Mouse (Mus musculus): Measurements from ENCODE around the gene Zscan26. TPM values are rescaled to one million over a fixed set of nuclear protein-coding genes. Genes with fewer than 3 reads are reported as not detected.

Zscan26 gene
- polyA plus RNA-seq, 1 experiment from 2014 or later = 11.4 TPM

DNA sequence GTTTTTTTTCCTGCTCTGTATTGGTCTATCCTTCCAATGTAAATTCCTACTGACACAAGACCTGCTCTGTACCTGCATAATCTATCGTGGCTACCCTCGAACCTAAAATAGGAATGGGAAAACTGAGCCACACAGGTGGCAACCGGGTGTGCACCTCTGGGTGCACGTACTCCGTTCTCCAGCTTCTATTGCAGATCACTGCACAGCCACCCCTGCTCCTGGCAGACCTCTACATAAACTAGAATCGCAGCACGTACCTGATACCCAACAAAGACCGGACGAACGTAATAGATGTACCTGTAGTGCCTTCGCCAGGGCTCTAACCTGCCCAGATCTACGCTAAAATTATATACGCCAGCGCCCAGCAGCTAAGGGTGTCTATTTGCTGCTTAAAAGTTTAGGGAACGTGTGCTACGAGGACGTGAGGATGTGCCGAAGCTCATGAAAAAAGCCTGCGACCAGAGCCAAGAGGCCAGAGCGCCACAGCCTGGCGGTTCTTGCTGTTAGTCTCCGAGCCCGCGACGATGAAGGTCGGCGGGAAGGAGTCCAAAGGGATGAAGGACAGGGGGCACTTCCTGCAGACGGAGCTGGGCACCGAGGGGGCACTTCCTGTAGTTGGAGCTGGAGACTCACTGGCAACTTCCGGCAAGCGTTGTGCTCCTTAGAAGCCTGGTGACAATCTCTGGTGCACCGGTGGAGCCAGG is 12.9 kb downstream of the Zscan26 start, which contains the start of gene Pgbd1:
TSS of gene Pgbd1 (minus strand) at position 556 of the 704 bp plus-strand sequence.
- Histone ChIP-seq H3K9me3 (ENCODE audit: control insufficient read depth) (no peaks in the 10 kb centered on the region), H3K27ac (ENCODE audit: low read depth, low read length) (peak within 1 kb of the TSS; percentile 62; the same call in 1 of the 2 replicates), H3K4me3 (ENCODE audit: low read depth, low read length) (peak within 1 kb of the TSS; percentile 63), H3K36me3 (ENCODE audit: control insufficient read depth, insufficient read depth) (peaks cover 23% of the 10 kb centered on the region), H3K4me1 (replicated peaks; ENCODE audit: control insufficient read depth, insufficient read depth, low read length) (0 out of 2 replicates have a peak, but pooled peaks cover 2% of the 10 kb centered on the region), H3K27me3 (replicated peaks; ENCODE audit: control insufficient read depth, insufficient read depth, low read length) (no peaks in the 10 kb centered on the region), H3K9ac (ENCODE audit: low read depth, low read length) (peak within 1 kb of the TSS; percentile 68), H3K4me2 (replicated peaks; ENCODE audit: low read depth) (peak within 1 kb of the TSS; percentile 88)
- ATAC-seq = peak; percentile 81
- 1% methylated on average over 32 of the region's 32 CpGs for WGBS
- peak; percentile 74 for TF ChIP-seq CTCF (IDR thresholded peaks at IDR 0.05; ENCODE audit: low read depth)

DNA sequence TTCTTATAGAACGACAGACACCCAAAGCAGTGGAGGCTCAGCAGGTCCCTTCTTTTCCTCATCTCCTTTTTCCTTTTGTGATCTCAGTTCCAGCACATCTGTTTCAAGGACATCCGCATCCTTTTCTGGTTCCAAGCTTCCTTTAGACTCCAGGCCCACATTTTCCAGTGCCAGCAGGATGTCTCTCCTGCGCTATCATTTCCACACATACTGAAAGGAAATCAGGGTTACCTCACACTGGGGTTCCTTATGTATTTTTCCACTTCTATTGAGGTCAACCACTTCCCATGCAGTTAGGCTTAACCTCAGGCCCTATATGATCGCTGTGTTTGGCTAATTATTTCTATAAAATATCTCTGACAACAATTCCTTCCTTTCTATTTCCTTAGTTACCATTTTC is 18.1 kb downstream of the Zscan26 start:
- H3K9me3 ChIP-seq (ENCODE audit: control insufficient read depth) = no peaks in the 10 kb centered on the region
- H3K9ac ChIP-seq (ENCODE audit: low read depth, low read length) = no peak overlapping the region
- no peak overlapping the region for H3K4me2 ChIP-seq (replicated peaks; ENCODE audit: low read depth)
- no peaks in the 10 kb centered on the region for H3K27me3 ChIP-seq (replicated peaks; ENCODE audit: control insufficient read depth, insufficient read depth, low read length)
- 82% methylated on average over 4 of the region's 4 CpGs for WGBS
- no peak overlapping the region for H3K27ac ChIP-seq (ENCODE audit: low read depth, low read length)
- 0 out of 2 replicates have a peak, but pooled peaks cover 2% of the 10 kb centered on the region for H3K4me1 ChIP-seq (replicated peaks; ENCODE audit: control insufficient read depth, insufficient read depth, low read length)
- no peaks in the 10 kb centered on the region for H3K36me3 ChIP-seq (ENCODE audit: control insufficient read depth, insufficient read depth)
- no peak for TF ChIP-seq CTCF (IDR thresholded peaks at IDR 0.05; ENCODE audit: low read depth)
- H3K4me3 ChIP-seq (ENCODE audit: low read depth, low read length) = no peak overlapping the region
- ATAC-seq = no peak

DNA sequence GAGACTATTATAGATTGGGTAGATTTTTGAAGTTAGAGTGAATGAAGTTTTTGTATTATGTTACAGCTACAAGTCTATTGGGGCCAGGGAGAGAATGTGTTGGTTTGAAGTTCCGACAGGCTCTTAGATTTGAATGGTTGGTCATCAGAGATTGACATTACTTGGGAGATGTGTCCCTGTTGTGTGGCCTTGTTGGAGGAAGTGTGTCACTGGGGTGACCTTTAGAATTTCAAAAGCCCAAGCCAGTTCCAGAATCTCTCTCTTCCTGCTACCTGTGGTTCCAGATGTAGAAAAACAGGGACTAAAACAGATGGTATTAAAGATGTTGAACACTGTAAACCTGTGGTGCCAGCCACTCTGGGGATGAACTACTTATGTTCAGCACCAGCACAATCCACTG is 25.9 kb downstream of the Zscan26 start:
- ATAC-seq = no peak
- Histone ChIP-seq H3K36me3 (ENCODE audit: control insufficient read depth, insufficient read depth) (no peaks in the 10 kb centered on the region), H3K4me2 (replicated peaks; ENCODE audit: low read depth) (no peak overlapping the region), H3K4me3 (ENCODE audit: low read depth, low read length) (no peak overlapping the region), H3K9me3 (ENCODE audit: control insufficient read depth) (no peaks in the 10 kb centered on the region), H3K27me3 (replicated peaks; ENCODE audit: control insufficient read depth, insufficient read depth, low read length) (no peaks in the 10 kb centered on the region), H3K27ac (ENCODE audit: low read depth, low read length) (no peak overlapping the region), H3K9ac (ENCODE audit: low read depth, low read length) (no peak overlapping the region), H3K4me1 (replicated peaks; ENCODE audit: control insufficient read depth, insufficient read depth, low read length) (no peaks in the 10 kb centered on the region)
- TF ChIP-seq CTCF (IDR thresholded peaks at IDR 0.05; ENCODE audit: low read depth) = no peak
- 97% methylated on average over 1 of the region's 1 CpGs for WGBS

DNA sequence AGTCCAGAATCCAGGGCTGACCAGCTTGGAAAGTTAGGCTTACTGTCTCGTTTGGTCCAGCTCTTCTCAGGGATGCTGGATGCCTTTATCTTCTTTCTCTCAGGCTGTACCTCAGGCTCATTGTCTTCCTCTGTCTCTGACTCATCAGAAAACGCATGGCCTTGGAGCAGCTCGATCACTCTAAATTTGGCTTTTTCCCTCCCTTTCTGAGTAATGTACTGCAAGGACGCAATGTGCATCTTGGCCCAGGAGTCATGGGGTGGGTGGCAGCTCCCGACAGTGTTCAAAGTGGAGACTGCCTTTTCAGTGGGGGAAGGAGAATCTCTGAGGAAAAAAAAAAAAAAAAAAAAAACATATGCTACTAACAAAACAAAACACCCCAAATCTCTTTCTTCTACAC is 30.2 kb downstream of the Zscan26 start:
- Histone ChIP-seq H3K9me3 (ENCODE audit: control insufficient read depth) (no peaks in the 10 kb centered on the region), H3K27me3 (replicated peaks; ENCODE audit: control insufficient read depth, insufficient read depth, low read length) (no peaks in the 10 kb centered on the region), H3K4me2 (replicated peaks; ENCODE audit: low read depth) (no peak overlapping the region), H3K4me1 (replicated peaks; ENCODE audit: control insufficient read depth, insufficient read depth, low read length) (no peaks in the 10 kb centered on the region; the same call in 1 of the 2 replicates), H3K9ac (ENCODE audit: low read depth, low read length) (no peak overlapping the region), H3K36me3 (ENCODE audit: control insufficient read depth, insufficient read depth) (no peaks in the 10 kb centered on the region), H3K4me3 (ENCODE audit: low read depth, low read length) (no peak overlapping the region), H3K27ac (ENCODE audit: low read depth, low read length) (no peak overlapping the region)
- no peak for ATAC-seq
- WGBS = 84% methylated on average over 5 of the region's 5 CpGs
- no peak for TF ChIP-seq CTCF (IDR thresholded peaks at IDR 0.05; ENCODE audit: low read depth)

DNA sequence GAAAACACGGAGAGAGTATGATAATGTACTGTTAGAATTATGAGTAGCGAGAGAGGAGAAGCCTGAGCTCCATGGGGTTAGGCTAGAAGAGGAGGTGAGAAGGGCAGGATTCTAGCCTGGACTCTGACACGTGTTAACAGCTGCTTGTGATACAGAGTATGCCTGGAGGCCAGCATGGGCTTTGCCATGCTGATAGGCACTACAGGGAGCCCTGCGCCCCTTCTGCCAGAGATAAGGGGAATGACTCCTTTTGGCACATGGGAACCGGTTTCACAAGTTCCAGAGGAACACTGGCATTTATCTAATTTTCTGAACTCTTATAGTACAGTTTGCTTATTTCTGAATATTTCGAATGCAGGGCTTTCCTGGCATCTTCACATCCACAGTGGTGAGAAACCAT is 34.7 kb downstream of the Zscan26 start:
- no peaks in the 10 kb centered on the region for H3K36me3 ChIP-seq (ENCODE audit: control insufficient read depth, insufficient read depth)
- peaks cover 7% of the 10 kb centered on the region; the same call in 1 of the 2 replicates for H3K4me1 ChIP-seq (replicated peaks; ENCODE audit: control insufficient read depth, insufficient read depth, low read length)
- H3K27ac ChIP-seq (ENCODE audit: low read depth, low read length) = no peak overlapping the region
- peak; percentile 79 for ATAC-seq
- no peak overlapping the region for H3K9ac ChIP-seq (ENCODE audit: low read depth, low read length)
- no peak for TF ChIP-seq CTCF (IDR thresholded peaks at IDR 0.05; ENCODE audit: low read depth)
- H3K27me3 ChIP-seq (replicated peaks; ENCODE audit: control insufficient read depth, insufficient read depth, low read length) = no peaks in the 10 kb centered on the region
- no peaks in the 10 kb centered on the region for H3K9me3 ChIP-seq (ENCODE audit: control insufficient read depth)
- H3K4me2 ChIP-seq (replicated peaks; ENCODE audit: low read depth) = no peak overlapping the region
- 28% methylated on average over 6 of the region's 6 CpGs for WGBS
- H3K4me3 ChIP-seq (ENCODE audit: low read depth, low read length) = no peak overlapping the region

DNA sequence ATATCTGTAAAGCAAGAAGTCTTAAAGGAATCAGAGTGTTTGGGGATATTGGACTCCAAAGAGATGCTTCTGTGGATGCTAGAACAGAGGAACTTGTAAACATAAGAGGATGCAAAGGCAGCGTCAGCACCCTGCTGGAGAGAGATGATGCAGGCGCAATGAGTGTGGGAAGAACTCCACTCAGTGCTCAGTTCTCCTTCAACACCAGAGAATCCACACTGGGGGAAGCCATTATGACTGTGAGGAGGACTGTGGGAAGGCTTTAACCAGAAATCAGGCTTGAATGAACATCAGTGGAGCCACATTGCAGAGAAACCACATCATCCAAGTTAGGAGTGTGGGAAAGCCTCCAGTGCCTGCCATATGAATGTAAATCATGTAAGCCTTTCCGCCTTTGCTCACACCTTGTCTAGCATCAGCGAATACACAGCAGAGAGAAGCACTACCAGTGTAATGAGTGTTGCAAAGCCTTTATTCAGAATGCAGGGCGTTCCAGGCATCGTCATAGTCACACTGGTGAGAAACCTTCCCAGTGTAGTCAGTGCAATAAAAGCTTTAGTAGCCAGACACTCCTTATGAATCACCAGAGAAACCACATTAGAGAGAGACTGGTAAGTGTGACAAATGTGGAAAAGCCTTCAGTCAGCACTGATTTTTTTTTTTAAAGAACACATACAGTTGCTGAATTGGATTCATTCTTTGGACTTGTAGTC is 36.1 kb downstream of the Zscan26 start:
- peaks cover 7% of the 10 kb centered on the region; the same call in 1 of the 2 replicates for H3K4me1 ChIP-seq (replicated peaks; ENCODE audit: control insufficient read depth, insufficient read depth, low read length)
- no peak for TF ChIP-seq CTCF (IDR thresholded peaks at IDR 0.05; ENCODE audit: low read depth)
- H3K9ac ChIP-seq (ENCODE audit: low read depth, low read length) = no peak overlapping the region
- 57% methylated on average over 6 of the region's 6 CpGs for WGBS
- peak; percentile 70 for ATAC-seq
- no peaks in the 10 kb centered on the region for H3K9me3 ChIP-seq (ENCODE audit: control insufficient read depth)
- H3K36me3 ChIP-seq (ENCODE audit: control insufficient read depth, insufficient read depth) = no peaks in the 10 kb centered on the region
- no peaks in the 10 kb centered on the region for H3K27me3 ChIP-seq (replicated peaks; ENCODE audit: control insufficient read depth, insufficient read depth, low read length)
- no peak overlapping the region for H3K27ac ChIP-seq (ENCODE audit: low read depth, low read length)
- no peak overlapping the region for H3K4me2 ChIP-seq (replicated peaks; ENCODE audit: low read depth)
- no peak overlapping the region for H3K4me3 ChIP-seq (ENCODE audit: low read depth, low read length)
